8 mouse cellular contexts compared by ENCODE assay signal in the genomic region with DNA sequence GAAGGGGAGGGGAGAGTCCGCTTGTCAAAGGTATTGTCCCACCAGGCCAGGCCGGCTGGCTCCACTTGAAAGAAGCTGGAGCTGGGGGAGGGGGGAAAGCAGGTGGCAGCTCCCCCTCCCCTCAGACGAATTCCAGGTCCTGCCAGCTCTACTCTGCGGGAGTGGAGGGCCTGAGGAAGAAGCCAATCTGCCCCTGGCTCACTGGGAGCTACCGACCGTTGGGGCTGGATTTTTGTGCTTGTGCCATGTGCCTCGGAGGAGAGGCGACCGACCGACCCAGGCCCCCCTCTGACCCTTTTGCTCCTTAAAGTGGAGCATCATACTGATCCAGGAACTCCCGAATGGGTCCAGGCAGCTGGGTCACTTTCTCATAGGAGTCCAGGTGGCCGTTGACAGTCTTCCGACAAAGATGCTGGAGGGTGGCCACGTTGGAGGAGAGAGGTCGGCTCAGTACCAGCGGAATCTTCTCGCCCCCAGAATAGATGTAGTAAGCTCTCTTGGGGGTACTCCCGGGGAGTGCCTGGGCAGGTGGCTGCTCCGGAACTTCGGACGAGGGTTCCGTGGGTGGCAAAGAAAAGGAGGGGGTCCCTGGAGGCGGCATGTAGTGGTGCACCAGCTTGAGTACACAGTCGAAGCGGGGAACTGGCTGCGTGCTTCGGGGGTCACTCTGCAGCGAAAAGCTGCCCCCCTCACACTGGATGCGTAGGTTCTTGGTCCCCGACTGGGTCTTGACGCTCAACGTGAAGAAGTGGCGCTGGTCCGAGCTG. TPM values are rescaled to one million over a fixed set of nuclear protein-coding genes. Genes with fewer than 3 reads are reported as not detected.
DNase-seq lines count a peak whose midpoint lies in the region; ATAC-seq and TF ChIP-seq lines count a peak whose summit lies in the region.

No protein-coding gene starts in this region.

- H3K9me3 ChIP-seq in hindbrain, embryonic 14.5 days (ENCODE audit: control insufficient read depth, low read length) = no peaks in the 10 kb centered on the region
- no peaks in the 10 kb centered on the region for H3K9me3 ChIP-seq in midbrain, postnatal 0 days (ENCODE audit: low read length)

- H3K4me2 ChIP-seq in hindbrain, embryonic 14.5 days (replicated peaks) = peak overlapping the region; percentile 80
- peak overlapping the region; percentile 90 for H3K4me2 ChIP-seq in midbrain, postnatal 0 days (ENCODE audit: low read depth, low read length, poor library complexity, severe bottlenecking)

- no peak for ATAC-seq in hindbrain, embryonic 14.5 days (ENCODE audit: low FRiP score)
- no peak for ATAC-seq in midbrain, postnatal 0 days (ENCODE audit: low FRiP score)

- no peaks in the 10 kb centered on the region for H3K36me3 ChIP-seq in testis, adult 2 months (ENCODE audit: control insufficient read depth, insufficient read depth, low read length)
- no peaks in the 10 kb centered on the region for H3K36me3 ChIP-seq in hindbrain, embryonic 14.5 days (replicated peaks; ENCODE audit: control insufficient read depth, insufficient read depth)
- no peaks in the 10 kb centered on the region for H3K36me3 ChIP-seq in midbrain, postnatal 0 days (ENCODE audit: insufficient read depth, low read length)

- peaks cover 32% of the 10 kb centered on the region for H3K4me1 ChIP-seq in testis, adult 2 months (ENCODE audit: control insufficient read depth, insufficient read depth, low read length)
- H3K4me1 ChIP-seq in hindbrain, embryonic 14.5 days (replicated peaks; ENCODE audit: control insufficient read depth, insufficient read depth, low read length) = peaks cover 52% of the 10 kb centered on the region
- peaks cover 11% of the 10 kb centered on the region for H3K4me1 ChIP-seq in midbrain, postnatal 0 days (ENCODE audit: insufficient read depth, low read length)

- no peak for TF ChIP-seq CTCF in testis, adult 2 months (IDR thresholded peaks at IDR 0.05; ENCODE audit: control insufficient read depth, insufficient read depth, insufficient replicate concordance, low read depth, low read length)
- TF ChIP-seq CTCF in midbrain, postnatal 0 days (IDR thresholded peaks at IDR 0.05) = no peak

- H3K27me3 ChIP-seq in testis, adult 2 months (ENCODE audit: control insufficient read depth, insufficient read depth, low read length) = no peaks in the 10 kb centered on the region
- peaks cover 28% of the 10 kb centered on the region for H3K27me3 ChIP-seq in hindbrain, embryonic 14.5 days (ENCODE audit: control insufficient read depth, insufficient read depth, low read length)
- peaks cover 7% of the 10 kb centered on the region for H3K27me3 ChIP-seq in midbrain, postnatal 0 days (ENCODE audit: insufficient read depth, low read length)

- H3K4me3 ChIP-seq in testis, adult 2 months (ENCODE audit: control insufficient read depth, low read depth, low read length) = peak overlapping the region; percentile 83; the same call in 1 of the 2 replicates
- H3K4me3 ChIP-seq in hindbrain, embryonic 14.5 days (replicated peaks; ENCODE audit: low read length) = peak overlapping the region; percentile 49
- H3K4me3 ChIP-seq in midbrain, postnatal 0 days (ENCODE audit: low read depth, low read length) = peak overlapping the region; percentile 51

- no peak for TF ChIP-seq POLR2A in testis, adult 2 months (IDR thresholded peaks at IDR 0.05; ENCODE audit: control insufficient read depth, low read depth, low read length)

- WGBS in hindbrain, embryonic 14.5 days = 4% methylated on average over 34 of the region's 34 CpGs
- 10% methylated on average over 34 of the region's 34 CpGs for WGBS in midbrain, postnatal 0 days

- peak overlapping the region; percentile 68 for H3K9ac ChIP-seq in hindbrain, embryonic 14.5 days
- peak overlapping the region; percentile 52 for H3K9ac ChIP-seq in midbrain, postnatal 0 days (replicated peaks; ENCODE audit: low read length, poor library complexity, severe bottlenecking)

- DNase-seq in embryo, embryonic 9.5 days (ENCODE audit: extremely low spot score) = peak; percentile 36
- no peak for DNase-seq in embryo, embryonic 11 days
- DNase-seq in testis, postnatal 14 days (ENCODE audit: low spot score) = no peak
- DNase-seq in hindbrain, embryonic 14.5 days (ENCODE audit: low spot score) = no peak
- peak; percentile 51 for DNase-seq in midbrain, postnatal 0 days (ENCODE audit: low spot score)
- DNase-seq in adrenal gland, postnatal 25 days = no peak
- DNase-seq in adrenal gland, postnatal 36 days = no peak

- no peak overlapping the region for H3K27ac ChIP-seq in testis, adult 2 months (ENCODE audit: control insufficient read depth, insufficient read depth, low read depth, low read length)
- H3K27ac ChIP-seq in hindbrain, embryonic 14.5 days = no peak overlapping the region
- H3K27ac ChIP-seq in midbrain, postnatal 0 days (ENCODE audit: low read depth, low read length) = no peak overlapping the region

RNA-seq across cellular contexts. Expression of gene Socs3, which starts 2.4 kb away (rescaled TPM):
- 0.51 and 0.61 TPM in 2 replicates for polyA plus RNA-seq in testis, adult 2 months (2012; rRNA removed)
- polyA plus RNA-seq in hindbrain, embryonic 14.5 days (2014; fragmentation: Nextera tagmentation; extraction: Ambion mirVana) = 2.9 and 3.0 TPM in 2 replicates
- total RNA-seq in midbrain, postnatal 0 days (2014; rRNA removed) = 7.3 and 8.5 TPM in 2 replicates
- polyA plus RNA-seq in midbrain, postnatal 0 days (2015; fragmentation: Nextera tagmentation; extraction: Ambion mirVana) = 4.4 and 4.9 TPM in 2 replicates
- total RNA-seq in adrenal gland, postnatal 25 days (2021) = 8.8 and 9.0 TPM in 2 replicates
- 10 to 100 TPM in 1 of 2 experiments, 1 to 10 TPM in 1; 6.6 to 17.5 TPM for total RNA-seq in adrenal gland, postnatal 36 days (2021)

RNA-seq across cellular contexts. Expression of gene Pgs1, which starts 18.7 kb away (rescaled TPM):
- 55.3 and 59.6 TPM in 2 replicates for polyA plus RNA-seq in testis, adult 2 months (2012; rRNA removed)
- polyA plus RNA-seq in hindbrain, embryonic 14.5 days (2014; fragmentation: Nextera tagmentation; extraction: Ambion mirVana) = 48.1 and 56.4 TPM in 2 replicates
- total RNA-seq in midbrain, postnatal 0 days (2014; rRNA removed) = 62.0 and 72.2 TPM in 2 replicates
- 55.0 and 61.8 TPM in 2 replicates for polyA plus RNA-seq in midbrain, postnatal 0 days (2015; fragmentation: Nextera tagmentation; extraction: Ambion mirVana)
- 58.9 and 60.0 TPM in 2 replicates for total RNA-seq in adrenal gland, postnatal 25 days (2021)
- total RNA-seq in adrenal gland, postnatal 36 days (2021) = 10 to 100 TPM; 54.7 to 58.7 TPM

Comparison
In these comparisons a context has a peak if more than half of its experiments do, and no peak if none do; other contexts are left out.
1. DNase-seq: peak in embryo, embryonic 9.5 days (single experiment) and midbrain, postnatal 0 days (single experiment); none in embryo, embryonic 11 days (single experiment), testis, postnatal 14 days (single experiment), hindbrain, embryonic 14.5 days (single experiment), adrenal gland, postnatal 25 days (single experiment) and adrenal gland, postnatal 36 days (0 of 2).
2. Peak in every context shown above with its lines, with median percentiles within 50 percentile points of each other: H3K4me3 ChIP-seq.